Mouse (Mus musculus): ENCODE measurements around the gene Bcl7b.

- TF ChIP-seq POLR2A (IDR thresholded peaks at IDR 0.05; ENCODE audit: extremely low read depth, insufficient read depth, low read length) (no peak), CTCF (IDR thresholded peaks at IDR 0.05; ENCODE audit: low read depth, low read length) (no peak)
These were observed 16.9 kb downstream of the Bcl7b start for GRCm38 (mm10) chr5:135185016-135185415.

Data from liver, adult 2 months (tissue).